Mouse (Mus musculus): Measurements from ENCODE around the gene Zmynd8. TPM values are rescaled to one million over a fixed set of nuclear protein-coding genes. Genes with fewer than 3 reads are reported as not detected.

The Zmynd8 gene
- total and polyA plus RNA-seq, 3 experiments: 30.3 to 89.2 (median 41.6) TPM

- Histone ChIP-seq H3K27me3 (ENCODE audit: control insufficient read depth in 1 of 2, insufficient read depth in 2 of 2, low read length in 2 of 2) (no peaks in the 10 kb centered on the region), H3K79me2 (ENCODE audit: control insufficient read depth, insufficient read depth, low read length, poor library complexity) (peaks cover 74% of the 10 kb centered on the region), H3K4me3 (ENCODE audit: control insufficient read depth in 1 of 2, insufficient read depth in 1 of 2, low read depth in 2 of 2, low read length in 2 of 2) (no peak overlapping the region), H3K36me3 (ENCODE audit: control insufficient read depth in 1 of 2, insufficient read depth in 2 of 2, low read length in 2 of 2) (peaks cover 0 to 27% of the 10 kb centered on the region in 2 experiments; a peak in 2 of 4 replicates), H3K9me3 (replicated peaks; ENCODE audit: insufficient read depth, low read length) (no peaks in the 10 kb centered on the region), H3K27ac (ENCODE audit: control insufficient read depth, low read depth, low read length) (no peak overlapping the region), H3K4me1 (ENCODE audit: control insufficient read depth in 1 of 2, insufficient read depth in 2 of 2, low read length in 2 of 2) (no peaks in the 10 kb centered on the region), H3K9ac (ENCODE audit: control insufficient read depth, low read depth, low read length, poor library complexity, severe bottlenecking) (no peak overlapping the region)
- TF ChIP-seq MAFK (IDR thresholded peaks at IDR 0.05; ENCODE audit: borderline replicate concordance, low read depth, low read length) (no peak), ELF1 (IDR thresholded peaks at IDR 0.05; ENCODE audit: low read depth, low read length) (no peak), SIN3A (IDR thresholded peaks at IDR 0.05; ENCODE audit: low read length) (no peak), SMC3 (IDR thresholded peaks at IDR 0.05; ENCODE audit: low read depth, low read length) (no peak)
- DNase-seq (ENCODE audit: low read depth, low spot score): no peak
Measured at GRCm38 (mm10) chr2:165869257-165869656, 29.6 kb downstream of the Zmynd8 start.

- no peak for TF ChIP-seq BHLHE40 (IDR thresholded peaks at IDR 0.05; ENCODE audit: borderline replicate concordance, low read depth, low read length)
- no peak for TF ChIP-seq MEF2A (IDR thresholded peaks at IDR 0.05; ENCODE audit: extremely low read depth, insufficient replicate concordance, low read depth, low read length, poor library complexity, severe bottlenecking)
- TF ChIP-seq TAL1 (IDR thresholded peaks at IDR 0.05; ENCODE audit: low read length): no peak
- no peak for TF ChIP-seq SMC3 (IDR thresholded peaks at IDR 0.05; ENCODE audit: low read depth, low read length)
- TF ChIP-seq KAT2A (conservative IDR thresholded peaks at IDR 0.05; ENCODE audit: low read depth, low read length): no peak
- no peak for TF ChIP-seq MXI1 (IDR thresholded peaks at IDR 0.05; ENCODE audit: low read depth, low read length)
- no peak for TF ChIP-seq ELF1 (IDR thresholded peaks at IDR 0.05; ENCODE audit: low read depth, low read length)
- no peak for TF ChIP-seq MYB (IDR thresholded peaks at IDR 0.05; ENCODE audit: low read depth, low read length)
- TF ChIP-seq UBTF (IDR thresholded peaks at IDR 0.05; ENCODE audit: borderline replicate concordance, insufficient read depth, low read depth, low read length): no peak
- TF ChIP-seq POLR2AphosphoS5 (IDR thresholded peaks at IDR 0.05; ENCODE audit: borderline replicate concordance, low read depth, low read length): no peak
- no peak for TF ChIP-seq TCF12 (IDR thresholded peaks at IDR 0.05; ENCODE audit: low read depth, low read length)
- Histone ChIP-seq H3K79me2 (ENCODE audit: control insufficient read depth, insufficient read depth, low read length, poor library complexity) (peaks cover 75% of the 10 kb centered on the region), H3K27me3 (ENCODE audit: control insufficient read depth in 1 of 2, insufficient read depth in 2 of 2, low read length in 2 of 2) (no peaks in the 10 kb centered on the region), H3K36me3 (ENCODE audit: control insufficient read depth in 1 of 2, insufficient read depth in 2 of 2, low read length in 2 of 2) (peaks cover 0 to 25% of the 10 kb centered on the region in 2 experiments; a peak in 3 of 4 replicates), H3K27ac (ENCODE audit: control insufficient read depth, low read depth, low read length) (no peak overlapping the region), H3K9ac (ENCODE audit: control insufficient read depth, low read depth, low read length, poor library complexity, severe bottlenecking) (no peak overlapping the region), H3K9me3 (replicated peaks; ENCODE audit: insufficient read depth, low read length) (no peaks in the 10 kb centered on the region), H3K4me3 (ENCODE audit: control insufficient read depth in 1 of 2, insufficient read depth in 1 of 2, low read depth in 2 of 2, low read length in 2 of 2) (no peak overlapping the region), H3K4me1 (ENCODE audit: control insufficient read depth in 1 of 2, insufficient read depth in 2 of 2, low read length in 2 of 2) (no peaks in the 10 kb centered on the region)
- DNase-seq (ENCODE audit: low read depth, low spot score): no peak
Measured at GRCm38 (mm10) chr2:165868522-165869175, 30.2 kb downstream of the Zmynd8 start.

Data from MEL (cell line).